Mouse (Mus musculus) embryonic facial prominence, embryonic 15.5 days (tissue): ENCODE results near the gene Rnd1. TPM values are rescaled to one million over a fixed set of nuclear protein-coding genes. Genes with fewer than 3 reads are reported as not detected.

Experiments
- ATAC-seq: fragments of 200-750 bp; cut with Nextera tagmentation; 2 replicates; pipeline ENCODE4 v1.8.0; 2017; ENCODE audit warnings: low read depth, moderate TSS enrichment; ENCODE audit not compliant: insufficient number of reproducible peaks, low FRiP score, low TSS enrichment
- H3K27ac ChIP-seq: fragments of 300-500 bp; sonication (generic); replicated peaks from 2 replicates; pipeline ENCODE4 v1.5.1; 2015; ENCODE audit warnings: mild to moderate bottlenecking, inconsistent platforms
- H3K27me3 ChIP-seq: fragments of 300-500 bp; sonication (generic); 2 replicates; pipeline ENCODE4 v1.6.1; 2015; ENCODE audit warnings: inconsistent platforms
- H3K36me3 ChIP-seq: fragments of 300-500 bp; sonication (generic); 2 replicates; pipeline ENCODE4 v1.6.1; 2015; ENCODE audit warnings: mild to moderate bottlenecking, inconsistent platforms
- H3K4me1 ChIP-seq: fragments of 300-500 bp; sonication (generic); 2 replicates; pipeline ENCODE4 v1.6.1; 2015; ENCODE audit warnings: inconsistent platforms
- H3K4me2 ChIP-seq: fragments of 300-500 bp; sonication (generic); replicated peaks from 2 replicates; pipeline ENCODE4 v1.6.1; 2015; ENCODE audit warnings: mild to moderate bottlenecking, inconsistent platforms
- H3K4me3 ChIP-seq: fragments of 300-500 bp; sonication (generic); replicated peaks from 2 replicates; pipeline ENCODE4 v1.5.1; 2015; ENCODE audit warnings: mild to moderate bottlenecking, inconsistent platforms
- H3K9ac ChIP-seq: fragments of 300-500 bp; sonication (generic); 2 replicates; pipeline ENCODE4 v1.6.1; 2015; ENCODE audit warnings: inconsistent platforms
- H3K9me3 ChIP-seq: fragments of 300-500 bp; sonication (generic); replicated peaks from 2 replicates; pipeline ENCODE4 v1.6.1; 2016; ENCODE audit warnings: inconsistent platforms
- WGBS: fragments of 180-500 bp; shearing (Covaris S2); methylation state at CpG from one replicate; pipeline ENCODE4 v1.1.7; 2015; 5-methylcytosine and 5-hydroxymethylcytosine counted together
- polyA plus RNA-seq: library from polyadenylated mRNA; unstranded; fragments of >200 nt; fragmentation: Nextera tagmentation; extraction: Ambion mirVana; gene quantifications from 2 replicates; pipeline ENCODE4 v1.2.1, GENCODE M21; 2015

The Rnd1 gene
- polyA plus RNA-seq, 1 experiment from 2014 or later = 1.1 TPM

DNA sequence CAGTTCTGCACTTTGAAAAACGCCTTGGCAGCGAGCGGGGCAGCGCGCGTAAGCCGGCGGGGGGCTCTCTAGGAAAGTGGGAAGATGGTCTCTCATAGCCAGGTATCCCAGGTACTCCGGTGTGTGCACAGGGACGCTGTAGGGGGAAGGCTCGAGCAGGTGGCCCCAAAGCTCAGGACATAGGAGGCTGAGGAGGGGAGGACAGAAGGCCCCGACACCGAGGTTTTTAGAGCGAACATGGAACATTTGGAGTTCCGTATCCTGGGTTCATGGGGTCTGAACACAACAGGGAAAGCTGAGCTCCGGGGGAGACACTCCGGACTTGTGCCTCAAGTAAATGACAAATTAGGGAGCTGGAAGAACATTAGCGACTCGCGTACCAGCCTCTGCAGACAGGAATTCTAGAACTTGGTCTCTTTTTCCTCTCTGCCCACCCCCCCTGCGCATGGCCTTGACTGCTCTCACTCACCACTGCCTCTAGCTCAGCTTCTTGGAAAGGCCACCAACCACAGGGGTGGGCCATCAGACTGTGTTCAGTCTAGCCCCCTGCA lies 41.9 kb downstream of the Rnd1 start:
- peaks cover 6% of the 10 kb centered on the region; the same call in 1 of the 2 replicates for H3K27me3 ChIP-seq
- peak overlapping the region; percentile 87 for H3K4me2 ChIP-seq
- peak overlapping the region; percentile 75 for H3K4me3 ChIP-seq
- peak overlapping the region; percentile 71 for H3K9ac ChIP-seq
- peak overlapping the region; percentile 89; the same call in 1 of the 2 replicates for H3K27ac ChIP-seq
- WGBS = 1% methylated on average over 21 of the region's 21 CpGs
- H3K36me3 ChIP-seq = peaks cover 12% of the 10 kb centered on the region; the same call in 1 of the 2 replicates
- H3K4me1 ChIP-seq = peaks cover 61% of the 10 kb centered on the region
- no peaks in the 10 kb centered on the region for H3K9me3 ChIP-seq
- no peak for ATAC-seq

DNA sequence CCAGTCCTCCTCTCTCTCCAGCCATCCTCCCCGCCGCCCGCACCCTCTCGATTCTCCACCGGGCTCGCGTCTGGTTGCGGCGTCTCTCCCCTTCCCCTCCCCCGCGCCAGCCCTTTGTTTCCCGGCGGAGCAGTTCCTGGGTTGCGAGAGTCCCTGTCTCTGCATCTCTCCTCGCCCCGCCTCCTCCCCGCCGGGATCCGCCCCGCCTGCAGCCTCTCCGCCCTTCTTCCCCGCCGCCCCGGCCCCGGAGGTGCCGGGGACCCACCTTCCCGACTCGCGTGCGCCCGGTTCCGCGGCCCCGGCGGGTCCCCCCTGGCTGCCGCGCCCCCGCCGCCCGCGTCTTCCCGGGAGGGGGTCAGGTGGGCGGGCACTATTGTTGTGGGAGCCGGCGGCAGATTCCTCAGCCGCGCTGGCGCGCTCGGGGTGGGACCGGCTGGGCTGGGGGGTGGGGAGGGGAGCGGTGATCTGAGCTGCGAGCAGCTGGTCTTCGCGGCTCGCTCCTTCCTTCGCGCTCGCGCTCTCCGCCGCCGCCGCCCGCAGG lies 42.6 kb downstream of the Rnd1 start:
- peak; percentile 76 for ATAC-seq
- Histone ChIP-seq H3K9me3 (no peaks in the 10 kb centered on the region), H3K4me1 (peaks cover 61% of the 10 kb centered on the region), H3K27me3 (peaks cover 8% of the 10 kb centered on the region; the same call in 1 of the 2 replicates), H3K4me3 (peak overlapping the region; percentile 75), H3K27ac (peak overlapping the region; percentile 89), H3K4me2 (peak overlapping the region; percentile 87), H3K36me3 (peaks cover 5% of the 10 kb centered on the region; the same call in 1 of the 2 replicates), H3K9ac (peak overlapping the region; percentile 71)
- WGBS = 1% methylated on average over 50 of the region's 65 CpGs

DNA sequence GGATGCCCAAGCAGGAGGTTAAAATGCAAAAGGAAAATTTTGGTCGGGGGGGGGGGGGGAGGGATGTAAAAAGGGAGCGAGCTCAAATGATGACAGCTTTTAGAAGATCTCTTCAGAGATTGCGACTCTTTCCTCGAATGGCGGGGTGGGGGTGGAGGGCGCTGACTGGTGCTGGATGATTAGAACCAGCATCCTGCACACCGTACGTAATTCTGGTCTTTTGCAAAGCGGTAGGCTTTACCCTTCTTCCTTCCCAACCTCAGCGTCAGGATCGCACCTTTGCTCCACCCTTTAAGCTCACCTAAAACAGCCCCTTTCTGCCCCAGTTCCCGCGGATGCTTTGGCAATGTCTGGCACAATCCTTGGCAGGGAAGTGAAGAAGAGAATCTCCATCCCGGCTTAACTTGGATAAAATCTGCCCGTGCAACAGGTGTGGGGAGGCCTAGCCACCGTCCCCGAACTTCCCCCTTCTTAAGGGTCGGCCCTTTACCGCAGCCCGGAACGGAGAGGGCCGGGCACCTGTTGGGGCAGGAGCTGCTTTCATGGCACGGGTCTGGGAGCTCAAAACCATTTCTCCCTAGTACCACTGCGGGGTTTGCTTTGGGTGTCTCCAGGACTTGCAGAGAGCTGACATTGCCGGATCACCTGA lies 43.3 kb downstream of the Rnd1 start:
- ATAC-seq = no peak
- Histone ChIP-seq H3K4me3 (peak overlapping the region; percentile 75), H3K9ac (peak overlapping the region; percentile 71), H3K27me3 (peaks cover 8% of the 10 kb centered on the region; the same call in 1 of the 2 replicates), H3K9me3 (no peaks in the 10 kb centered on the region), H3K4me2 (peak overlapping the region; percentile 87), H3K4me1 (peaks cover 66% of the 10 kb centered on the region), H3K36me3 (no peaks in the 10 kb centered on the region), H3K27ac (peak overlapping the region; percentile 89)
- under 1% methylated on average over 25 of the region's 25 CpGs for WGBS

DNA sequence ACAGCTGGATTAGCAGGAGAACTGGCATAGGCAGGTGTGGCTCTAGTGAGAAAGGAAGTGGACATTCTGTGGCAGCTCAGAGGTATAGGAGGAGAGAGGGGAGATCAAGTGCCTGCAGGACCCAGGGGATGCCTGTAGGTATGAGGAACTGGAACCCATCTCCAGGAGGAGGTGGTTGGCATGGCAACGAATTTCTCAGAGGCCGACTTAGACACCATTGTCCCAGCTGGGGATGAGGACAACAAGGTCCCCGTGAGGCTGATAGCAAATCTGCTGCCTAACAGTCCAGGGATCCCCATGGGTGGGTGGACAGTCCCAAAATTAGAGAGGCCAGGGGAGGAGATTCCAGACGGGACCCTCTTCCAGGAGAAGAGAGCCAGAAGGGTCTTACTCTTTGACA lies 44.3 kb downstream of the Rnd1 start:
- H3K9me3 ChIP-seq = no peaks in the 10 kb centered on the region
- 7% methylated on average over 4 of the region's 4 CpGs for WGBS
- no peak for ATAC-seq
- H3K36me3 ChIP-seq = no peaks in the 10 kb centered on the region
- H3K27ac ChIP-seq = peak overlapping the region; percentile 75; the same call in 1 of the 2 replicates
- H3K4me2 ChIP-seq = peak overlapping the region; percentile 87
- peaks cover 8% of the 10 kb centered on the region; the same call in 1 of the 2 replicates for H3K27me3 ChIP-seq
- H3K4me3 ChIP-seq = peak overlapping the region; percentile 75
- H3K9ac ChIP-seq = peak overlapping the region; percentile 40
- H3K4me1 ChIP-seq = peaks cover 76% of the 10 kb centered on the region

DNA sequence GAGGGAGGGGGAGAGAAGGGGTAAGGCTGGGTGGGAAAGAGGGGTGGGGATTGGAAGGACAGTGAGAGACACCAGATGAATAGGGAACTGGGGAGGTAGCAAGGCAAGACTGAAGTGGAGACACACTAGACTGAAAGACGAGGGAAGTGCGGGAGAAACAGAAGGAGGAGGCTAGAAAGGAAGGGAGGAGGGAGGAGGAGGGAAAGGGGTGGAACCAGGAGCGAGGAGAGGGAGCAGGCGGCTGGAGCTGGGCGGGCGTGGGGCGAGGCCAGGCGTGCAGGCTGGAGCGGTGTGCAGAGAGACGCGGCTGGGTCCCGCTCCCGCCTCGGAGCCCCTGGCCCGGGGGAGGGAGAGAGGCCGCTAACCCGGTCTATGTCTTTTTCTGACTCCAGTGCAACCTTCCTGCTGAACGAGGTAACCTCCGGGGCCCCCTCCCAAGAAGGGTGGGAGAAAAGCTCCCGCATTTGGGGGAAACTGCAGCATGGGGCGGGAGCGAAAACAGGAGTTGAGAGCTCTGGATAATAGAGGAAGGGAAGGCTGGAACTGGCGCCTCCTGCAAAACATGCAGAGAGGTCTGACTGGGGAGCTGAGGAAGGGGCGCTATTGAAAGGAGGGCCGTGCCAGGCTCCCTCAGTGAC lies 45.0 kb downstream of the Rnd1 start:
- WGBS = under 1% methylated on average over 25 of the region's 25 CpGs

DNA sequence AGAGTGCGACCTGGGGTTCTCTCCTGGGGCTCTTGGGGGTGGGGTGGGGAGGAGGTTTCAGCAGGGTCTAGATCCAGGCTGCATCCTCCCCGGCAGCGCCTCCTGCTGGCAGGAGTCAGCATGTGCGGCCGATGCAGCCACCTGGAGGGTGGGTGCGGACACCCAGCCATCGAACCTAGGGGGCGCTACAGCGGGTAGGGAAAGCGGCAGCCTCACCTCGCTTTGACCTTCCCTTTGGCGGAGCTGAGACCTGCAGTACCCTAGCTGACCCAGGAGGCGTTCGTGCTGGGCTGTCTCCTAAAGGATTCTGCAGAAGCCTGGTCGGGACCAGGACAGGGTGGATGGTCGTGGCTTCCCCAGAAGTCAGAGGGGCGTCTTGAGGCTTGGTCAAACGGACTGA lies 45.8 kb downstream of the Rnd1 start:
- H3K4me1 ChIP-seq = peaks cover 72% of the 10 kb centered on the region
- 0 out of 2 replicates have a peak, but pooled peaks have one; percentile 7 for ATAC-seq
- under 1% methylated on average over 18 of the region's 18 CpGs for WGBS
- 0 out of 2 replicates have a peak overlapping the region, but pooled peaks have one; percentile 15 for H3K9ac ChIP-seq
- peak overlapping the region; percentile 75 for H3K4me3 ChIP-seq
- H3K36me3 ChIP-seq = no peaks in the 10 kb centered on the region
- H3K9me3 ChIP-seq = no peaks in the 10 kb centered on the region
- H3K27ac ChIP-seq = peak overlapping the region; percentile 75; the same call in 1 of the 2 replicates
- H3K27me3 ChIP-seq = peaks cover 8% of the 10 kb centered on the region; the same call in 1 of the 2 replicates
- H3K4me2 ChIP-seq = peak overlapping the region; percentile 87

More for the DNA sequence above, 45.0 kb downstream of the Rnd1 start:
- ATAC-seq = peak; percentile 85
- Histone ChIP-seq H3K4me2 (peak overlapping the region; percentile 87), H3K4me3 (peak overlapping the region; percentile 75), H3K27ac (peak overlapping the region; percentile 75), H3K9me3 (no peaks in the 10 kb centered on the region), H3K27me3 (peaks cover 8% of the 10 kb centered on the region; the same call in 1 of the 2 replicates), H3K4me1 (peaks cover 75% of the 10 kb centered on the region), H3K9ac (peak overlapping the region; percentile 40), H3K36me3 (no peaks in the 10 kb centered on the region)

DNA sequence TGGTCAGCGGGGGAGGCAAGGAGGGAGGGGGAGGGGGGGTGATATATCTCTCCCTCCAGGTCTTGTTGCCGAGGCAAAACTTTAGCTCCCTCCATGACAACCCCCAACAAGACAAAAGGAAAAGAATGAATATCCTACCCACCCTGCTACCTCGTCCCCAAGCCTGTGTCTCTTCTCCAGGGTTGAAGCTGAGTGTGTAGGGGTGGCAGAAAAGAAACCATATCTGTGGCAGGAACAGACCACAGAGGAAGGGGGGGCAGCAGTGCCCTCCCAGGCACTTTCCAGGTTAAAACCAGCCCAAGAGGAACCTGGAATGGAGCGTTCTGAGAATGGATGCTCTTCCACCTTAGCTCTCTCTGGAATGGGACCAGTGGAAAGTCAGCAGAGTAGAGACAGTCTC lies 46.7 kb downstream of the Rnd1 start, which contains the start of gene Cacnb3:
TSS of gene Cacnb3 (plus strand) at position 301 of the 400 bp plus-strand sequence.
- Histone ChIP-seq H3K4me3 (peak within 1 kb of the TSS; percentile 75), H3K27ac (peak within 1 kb of the TSS; percentile 75; the same call in 1 of the 2 replicates), H3K27me3 (peaks cover 8% of the 10 kb centered on the region; the same call in 1 of the 2 replicates), H3K9ac (0 out of 2 replicates have a peak within 1 kb of the TSS, but pooled peaks have one; percentile 15), H3K9me3 (no peaks in the 10 kb centered on the region), H3K4me1 (peaks cover 68% of the 10 kb centered on the region), H3K36me3 (no peaks in the 10 kb centered on the region), H3K4me2 (peak within 1 kb of the TSS; percentile 87)
- ATAC-seq = no peak
- WGBS = 30% methylated on average over 4 of the region's 4 CpGs

DNA sequence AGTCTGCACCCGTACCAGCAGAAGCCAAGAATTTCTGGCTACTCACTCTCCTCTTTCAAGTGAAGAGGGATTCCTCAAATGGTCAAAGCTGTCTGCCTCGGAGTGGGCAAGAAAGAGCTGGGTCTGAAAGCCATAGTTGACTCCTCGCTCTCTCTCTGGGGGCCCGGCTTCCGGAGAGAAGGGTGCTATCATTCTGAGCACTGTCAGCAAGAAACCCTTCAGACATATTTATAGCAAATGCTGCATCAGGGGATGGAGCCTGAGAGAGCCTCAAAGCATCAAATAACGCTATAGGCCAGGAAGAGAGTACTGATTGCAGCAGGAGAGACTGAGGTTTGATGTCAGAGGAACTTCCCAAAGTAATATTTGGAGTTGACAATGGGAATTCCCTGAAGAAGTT lies 47.8 kb downstream of the Rnd1 start:
- ATAC-seq = no peak
- Histone ChIP-seq H3K9ac (no peak overlapping the region), H3K27ac (no peak overlapping the region), H3K27me3 (peaks cover 8% of the 10 kb centered on the region; the same call in 1 of the 2 replicates), H3K4me3 (no peak overlapping the region), H3K4me2 (no peak overlapping the region), H3K36me3 (no peaks in the 10 kb centered on the region), H3K4me1 (peaks cover 63% of the 10 kb centered on the region), H3K9me3 (no peaks in the 10 kb centered on the region)
- WGBS = 52% methylated on average over 6 of the region's 6 CpGs

DNA sequence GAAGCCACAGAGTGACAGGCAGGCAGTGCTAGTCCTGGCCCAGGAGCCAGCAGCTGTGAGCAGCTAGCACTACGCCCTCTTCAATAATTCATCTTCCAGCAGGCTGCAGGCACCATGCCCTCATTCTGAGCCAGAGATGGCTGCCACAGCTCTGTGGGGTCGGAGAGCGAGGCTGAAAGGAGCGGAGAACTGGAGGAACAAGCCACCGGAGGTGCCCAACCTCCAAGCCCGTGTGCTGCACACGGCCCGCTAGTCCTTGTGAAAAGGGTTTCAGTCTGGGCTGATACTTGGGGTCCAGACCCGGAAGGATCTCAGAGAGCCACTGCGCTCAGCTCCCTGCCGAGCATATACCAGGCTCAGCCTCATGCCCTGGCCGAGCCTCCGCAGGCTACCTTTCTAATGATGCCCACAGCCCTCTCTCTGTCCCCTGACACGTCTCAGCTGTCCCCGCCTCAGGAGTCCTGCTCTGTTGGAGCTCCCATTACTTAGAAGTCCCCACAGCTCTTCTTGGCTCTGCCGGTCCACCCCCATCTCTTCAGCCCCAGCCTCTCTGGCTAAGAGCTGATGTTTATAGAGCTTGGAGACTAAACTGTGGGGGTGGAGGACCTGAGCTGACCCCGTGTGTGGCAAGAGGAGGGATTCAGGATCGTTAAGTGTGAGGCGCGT lies 48.5 kb downstream of the Rnd1 start:
- H3K4me1 ChIP-seq = peaks cover 56% of the 10 kb centered on the region

DNA sequence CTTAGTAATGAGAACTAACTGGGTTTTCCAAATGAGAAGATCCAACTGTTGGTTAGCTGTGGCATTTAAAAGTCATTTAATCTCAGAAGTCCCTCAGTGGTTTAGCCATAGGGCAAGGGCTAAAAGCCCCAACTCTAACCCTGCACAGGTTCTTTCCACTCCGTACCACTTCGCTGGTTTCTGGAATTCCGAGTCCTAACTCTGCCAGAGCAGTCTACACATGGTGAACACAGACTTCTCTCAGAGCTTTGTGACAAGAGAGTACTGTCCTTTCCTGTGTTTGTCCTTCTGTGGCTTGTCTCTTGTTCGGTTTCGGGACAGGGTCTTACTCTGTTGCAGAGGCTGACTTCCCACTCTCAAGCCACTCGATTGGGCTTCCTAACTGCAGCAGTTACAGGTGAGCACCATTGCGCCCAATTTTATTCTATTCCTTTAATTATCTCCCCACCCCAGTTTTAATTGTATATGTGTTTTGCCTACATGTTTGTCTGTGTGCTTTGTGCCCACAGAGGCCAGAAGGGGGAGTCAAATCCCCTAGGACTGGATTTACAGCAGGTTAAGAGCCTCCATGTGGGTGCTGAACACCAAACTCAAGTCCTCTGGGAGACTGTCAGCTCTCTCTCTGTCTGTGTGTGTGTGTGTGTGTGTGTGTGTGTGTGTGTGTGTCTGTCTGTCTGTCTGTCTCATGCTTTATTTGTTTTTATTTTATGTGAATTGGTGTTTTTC lies 50.6 kb downstream of the Rnd1 start:
- Histone ChIP-seq H3K4me2 (no peak overlapping the region), H3K27me3 (0 out of 2 replicates have a peak, but pooled peaks cover 2% of the 10 kb centered on the region)
- 61% methylated on average over 7 of the region's 7 CpGs for WGBS

More for the DNA sequence above, 48.5 kb downstream of the Rnd1 start:
- Histone ChIP-seq H3K27ac (no peak overlapping the region), H3K36me3 (no peaks in the 10 kb centered on the region), H3K4me3 (0 out of 2 replicates have a peak overlapping the region, but pooled peaks have one; percentile 6), H3K4me2 (peak overlapping the region; percentile 27), H3K9ac (no peak overlapping the region), H3K27me3 (peaks cover 8% of the 10 kb centered on the region; the same call in 1 of the 2 replicates), H3K9me3 (no peaks in the 10 kb centered on the region)
- WGBS = 12% methylated on average over 20 of the region's 20 CpGs
- ATAC-seq = no peak

More for the DNA sequence above, 50.6 kb downstream of the Rnd1 start:
- no peaks in the 10 kb centered on the region for H3K36me3 ChIP-seq
- H3K4me1 ChIP-seq = peaks cover 41% of the 10 kb centered on the region
- no peaks in the 10 kb centered on the region for H3K9me3 ChIP-seq
- no peak overlapping the region for H3K4me3 ChIP-seq
- ATAC-seq = no peak
- no peak overlapping the region for H3K9ac ChIP-seq
- H3K27ac ChIP-seq = no peak overlapping the region
